Mouse (Mus musculus): ENCODE data around the gene Slc10a2. TPM values are rescaled to one million over a fixed set of nuclear protein-coding genes. Genes with fewer than 3 reads are reported as not detected.
"Not testable (repeated sequence)": the region's sequence is repeated elsewhere in the genome, so short reads cannot be mapped to it uniquely, and the experiment has no call there.

Slc10a2 gene
- not detected for total RNA-seq (2022)

- DNase-seq (ENCODE audit: low spot score) = no peak
These were observed at the start of gene Slc10a2 for GRCm38 (mm10) chr8:5105186-5105585. TSS of gene Slc10a2 (minus strand) at chr8:5105351.

- no peak for DNase-seq (ENCODE audit: low spot score)
These were observed 24.2 kb upstream of the Slc10a2 start for GRCm38 (mm10) chr8:5129322-5129829.

GRCm38 (mm10) chr8:5106855-5107254 lies 1.7 kb upstream of the Slc10a2 start:
- DNase-seq (ENCODE audit: low spot score) = no peak

DNA sequence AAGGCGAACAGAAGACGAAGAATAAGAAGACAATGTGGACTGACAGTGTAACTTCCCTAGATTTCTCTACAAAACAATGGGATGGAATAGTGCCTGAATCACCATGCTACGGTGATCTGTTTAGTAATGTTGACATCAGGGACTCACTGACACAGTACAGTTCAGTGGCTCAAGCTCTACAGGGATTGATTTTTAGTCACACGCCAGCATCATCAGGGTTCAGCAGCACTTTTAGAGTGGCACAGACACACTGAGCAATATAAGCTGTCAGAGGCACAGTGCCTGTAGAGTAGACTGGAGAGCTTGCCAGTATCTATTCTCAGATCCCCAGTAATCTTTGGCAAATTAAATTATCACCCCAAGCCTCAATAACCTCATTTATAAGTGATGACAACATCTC lies 9.8 kb downstream of the Slc10a2 start:
- DNase-seq (ENCODE audit: low spot score) = no peak

DNA sequence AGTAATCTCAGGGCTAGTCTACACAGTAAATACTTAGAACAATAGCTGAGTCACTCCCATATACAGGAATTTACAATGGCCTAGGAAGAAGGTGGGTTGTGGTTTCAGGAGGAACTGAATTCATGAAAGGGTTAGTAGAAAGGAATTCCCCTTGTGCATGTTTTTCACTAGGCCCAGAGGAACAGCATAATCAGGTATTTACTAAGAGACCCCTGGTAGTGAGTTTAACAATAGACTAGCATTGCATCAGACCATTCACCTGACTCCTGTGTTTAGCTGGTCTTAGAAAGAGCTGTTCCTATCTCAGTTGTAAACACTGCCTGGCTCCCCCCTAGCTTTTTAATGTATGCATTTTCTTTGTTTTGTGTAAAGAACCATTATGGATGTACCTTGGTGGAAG lies 11.2 kb downstream of the Slc10a2 start:
- DNase-seq (ENCODE audit: low spot score) = not testable (repeated sequence)

GRCm38 (mm10) chr8:5073654-5074293 lies 31.4 kb downstream of the Slc10a2 start:
- DNase-seq (ENCODE audit: low spot score) = no peak

GRCm38 (mm10) chr8:5058888-5059287 lies 46.3 kb downstream of the Slc10a2 start:
- DNase-seq (ENCODE audit: low spot score) = no peak

DNA sequence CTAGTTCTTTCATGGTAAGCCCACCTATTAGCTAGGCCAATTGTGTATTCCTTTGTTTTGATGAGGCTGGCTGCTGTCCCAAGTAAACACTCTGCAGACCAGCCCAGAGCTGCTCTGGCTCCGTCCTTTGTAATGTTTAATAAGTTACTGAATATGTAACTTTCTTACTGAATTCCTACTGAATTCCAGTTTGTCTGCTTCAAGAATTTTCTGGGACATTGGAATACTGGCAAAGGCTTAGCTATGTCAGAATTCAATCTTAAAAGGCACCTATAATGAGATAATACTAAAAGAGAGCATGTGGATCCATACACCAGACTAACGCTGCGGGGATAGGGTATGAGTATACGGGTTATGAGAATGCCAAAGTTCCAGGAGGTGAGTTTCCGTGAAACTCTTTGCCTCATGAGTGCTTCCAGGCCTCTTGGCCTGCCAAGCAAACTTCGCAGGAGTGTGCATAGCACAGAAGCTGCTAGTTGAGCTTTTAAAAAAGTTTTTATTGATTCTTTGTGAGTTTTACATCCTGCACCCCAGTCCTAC lies 60.7 kb downstream of the Slc10a2 start:
- not testable (repeated sequence) for DNase-seq (ENCODE audit: low spot score)

DNA sequence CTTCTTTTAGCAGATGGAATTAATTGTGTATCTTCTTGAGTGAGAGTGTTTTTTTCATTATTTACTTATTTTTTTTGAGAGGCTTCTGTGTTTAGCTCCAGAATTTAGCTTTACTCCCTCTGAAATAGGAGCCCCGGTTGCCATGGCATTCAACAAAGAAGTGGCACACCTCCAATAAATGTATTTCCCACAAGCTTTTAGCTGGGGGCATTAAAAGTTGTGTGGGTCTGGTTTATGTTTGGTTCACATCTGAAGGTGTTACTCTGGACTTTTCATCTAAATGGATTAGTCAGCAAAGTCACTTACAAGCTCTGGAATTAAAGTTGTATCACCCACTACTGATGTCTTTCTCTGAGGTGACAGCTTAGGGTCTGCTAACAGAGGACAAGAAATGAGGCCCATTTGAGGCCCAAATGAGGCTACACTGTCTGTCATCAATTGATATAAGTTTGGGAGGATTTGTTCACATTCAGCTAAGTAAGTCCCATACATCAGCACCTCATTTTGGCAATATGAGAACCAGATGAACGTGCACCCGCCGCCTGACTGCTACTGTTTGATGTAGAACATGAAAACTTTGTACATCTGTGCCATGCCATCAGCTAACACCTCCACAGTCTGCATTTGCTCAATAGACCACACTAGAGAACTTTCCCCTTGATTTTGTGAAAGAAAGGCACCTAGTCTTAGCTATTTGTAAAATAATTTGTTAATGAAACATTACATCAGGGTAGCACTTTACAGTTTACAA lies 66.2 kb downstream of the Slc10a2 start:
- DNase-seq (ENCODE audit: low spot score) = no peak

Data from heart, adult 8-10 months (tissue).